Mouse (Mus musculus): Measurements from ENCODE around the gene Vmn1r14.
"Not testable (repeated sequence)": the region's sequence is repeated elsewhere in the genome, so short reads cannot be mapped to it uniquely, and the experiment has no call there.

The Vmn1r14 gene

DNA sequence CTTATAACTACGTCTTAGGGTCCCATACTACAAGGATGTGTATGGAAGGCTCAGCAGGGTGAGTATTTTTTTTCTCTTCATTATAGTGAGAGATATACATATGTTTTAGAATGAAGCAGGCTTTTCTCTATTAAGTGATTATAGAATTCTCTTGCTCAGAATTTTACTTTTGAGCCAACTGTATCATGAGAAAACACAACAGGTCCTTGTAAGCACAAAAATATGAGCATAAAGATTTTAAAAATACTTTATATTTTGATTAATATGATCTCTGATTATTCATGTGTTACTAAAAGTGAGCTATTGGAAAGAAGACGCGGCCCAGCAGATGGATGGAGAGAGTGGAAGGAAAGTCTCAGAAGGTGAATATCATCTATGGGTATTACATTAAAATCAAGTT, at the start of gene Vmn1r14:
Vmn1r14 (plus strand) TSS at position 301 of the 400 bp plus-strand sequence.
- DNase-seq: no peak

DNA sequence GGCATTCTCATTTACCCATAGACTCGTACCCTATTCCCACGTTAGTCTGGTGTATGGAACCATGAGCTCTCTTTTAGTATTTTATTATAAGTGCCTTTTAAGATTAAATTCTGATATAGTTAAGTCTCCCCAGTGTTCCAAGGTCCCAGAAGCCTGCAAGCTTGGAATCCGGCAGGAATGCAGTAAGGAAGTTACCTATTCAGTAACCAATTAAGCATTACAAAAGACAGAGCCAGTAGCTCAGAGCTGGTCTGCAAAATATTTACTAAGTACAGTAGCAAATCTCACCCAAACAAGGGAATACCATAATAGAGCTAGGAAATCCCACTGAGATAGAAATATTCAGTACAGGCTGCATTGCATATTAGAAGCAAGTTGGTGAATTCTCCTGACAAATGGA, 41.5 kb upstream of the Vmn1r14 start:
- DNase-seq: not testable (repeated sequence)

DNA sequence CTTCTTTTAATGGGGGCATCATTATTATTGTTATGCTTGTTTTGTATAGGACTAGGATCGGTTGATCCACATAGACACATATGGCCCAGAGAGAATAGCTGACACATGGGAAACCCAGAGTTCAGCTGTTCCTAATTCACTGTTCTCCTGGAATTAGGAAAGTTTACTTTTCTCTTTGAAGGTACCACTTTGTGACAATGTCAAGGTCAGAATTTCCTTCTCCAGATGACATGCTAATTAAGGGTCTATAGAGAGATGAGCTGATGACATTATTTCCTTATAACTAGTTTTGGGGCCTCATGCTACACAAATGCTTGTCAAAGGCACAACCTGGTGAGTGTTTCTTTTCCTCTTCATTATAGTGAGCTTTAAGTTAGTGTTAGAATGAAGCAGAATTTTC, 28.5 kb upstream of the Vmn1r14 start, which contains the start of gene Vmn1r13:
Vmn1r13 (plus strand) TSS at position 301 of the 400 bp plus-strand sequence.
- not testable (repeated sequence) for DNase-seq

DNA sequence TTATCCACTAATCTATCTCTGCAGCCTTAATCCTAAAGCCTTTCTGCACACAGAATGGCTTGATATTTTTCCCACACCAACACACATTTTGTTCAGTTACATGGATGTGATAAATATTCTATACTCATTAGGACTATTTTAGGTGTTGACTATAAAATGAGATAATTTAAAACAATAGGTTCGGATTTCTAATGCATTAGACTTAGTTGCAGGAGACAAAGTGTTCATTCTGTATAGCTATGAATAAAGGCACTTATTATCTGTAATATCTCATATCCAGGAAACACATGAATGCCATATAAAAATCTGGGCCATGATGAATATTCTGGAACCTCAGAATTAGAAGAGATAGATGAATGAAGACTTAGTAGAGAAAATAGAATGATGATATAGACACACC, 26.2 kb downstream of the Vmn1r14 start, which contains the start of gene Vmn1r15:
Vmn1r15 (plus strand) TSS at position 301 of the 400 bp plus-strand sequence.
- no peak for DNase-seq

DNA sequence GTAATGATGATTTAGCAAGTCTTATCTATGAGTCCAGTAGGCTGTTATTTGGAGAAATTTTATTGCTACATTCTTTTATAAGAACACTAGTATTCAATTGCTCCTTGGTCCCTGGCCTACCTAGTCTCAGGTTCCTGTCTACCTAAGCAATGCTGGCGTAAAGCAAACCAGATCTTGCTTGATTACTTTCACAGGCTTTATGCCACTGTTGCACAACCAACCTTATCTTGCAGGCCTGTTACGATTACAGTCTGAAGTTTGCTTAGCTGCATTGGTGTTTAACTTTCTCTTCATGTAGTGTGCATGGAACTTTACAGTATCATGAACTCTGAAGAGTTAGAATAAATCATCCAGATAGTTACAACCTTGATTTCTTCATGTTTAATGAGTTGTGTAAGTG, 29.5 kb downstream of the Vmn1r14 start:
- DNase-seq: no peak

DNA sequence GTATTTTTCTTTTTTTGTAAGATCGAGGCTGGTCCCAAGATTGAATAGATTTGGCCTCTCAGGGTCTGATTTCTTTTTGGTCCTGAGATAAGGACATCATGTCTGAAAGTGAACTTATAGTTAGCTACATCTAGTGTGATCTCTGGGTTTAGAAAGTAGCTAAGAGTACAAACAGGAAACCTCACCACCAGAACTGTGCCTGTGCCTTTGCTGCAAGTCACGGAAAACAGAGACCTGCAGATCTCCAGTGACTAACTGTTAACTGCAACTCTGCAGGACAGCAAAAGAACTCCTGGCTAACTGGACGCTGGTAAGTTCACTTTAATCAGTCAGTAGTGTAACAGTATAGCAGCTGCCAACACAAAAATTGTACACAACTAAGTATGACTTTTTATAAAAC, 40.4 kb downstream of the Vmn1r14 start:
- no peak for DNase-seq

DNA sequence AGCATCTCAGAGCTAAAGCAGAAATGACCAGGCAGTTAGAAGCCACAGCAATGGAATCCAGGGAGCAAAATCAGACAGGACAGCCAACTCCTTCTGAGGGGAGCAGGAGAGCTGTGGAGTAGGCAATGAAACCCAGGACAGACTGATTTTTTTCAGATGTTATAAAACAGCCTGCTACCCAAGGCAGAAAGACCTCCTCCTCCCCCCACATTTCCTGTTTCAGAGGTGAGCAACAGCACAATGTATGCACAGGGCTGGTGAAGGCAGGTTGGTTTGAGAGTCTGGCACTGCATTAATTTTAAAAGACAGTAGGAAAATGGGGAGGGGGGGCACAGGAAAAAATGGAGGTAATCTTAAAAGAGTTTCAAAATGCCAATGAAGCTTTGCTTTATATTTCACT, 41.0 kb downstream of the Vmn1r14 start:
- DNase-seq: no peak

DNA sequence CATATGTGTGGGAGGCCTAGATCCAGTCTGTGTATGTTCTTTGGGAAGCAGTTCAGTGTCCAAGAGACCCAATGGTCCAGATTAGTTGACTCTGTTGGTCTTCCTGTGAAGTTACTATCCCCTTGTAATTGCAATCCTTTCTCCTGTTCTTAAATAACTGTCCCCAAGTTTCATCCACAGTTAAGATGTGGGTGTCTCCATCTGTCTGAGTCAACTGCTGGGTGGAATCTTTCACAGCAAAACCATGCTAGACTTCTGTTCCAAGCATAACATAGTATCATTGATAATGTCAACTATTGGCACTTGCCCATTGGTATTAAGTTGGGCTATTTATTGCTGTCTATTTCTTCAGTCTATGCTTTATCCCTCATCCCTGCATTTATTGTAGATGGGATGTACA, 47.5 kb downstream of the Vmn1r14 start:
- DNase-seq: no peak
